Mouse (Mus musculus) layer of hippocampus, postnatal 14 days (tissue): ENCODE results near the gene Stard5. TPM values are rescaled to one million over a fixed set of nuclear protein-coding genes. Genes with fewer than 3 reads are reported as not detected.

Experiments
- DNase-seq, 2 experiments: peaks; one replicate each; pipeline ENCODE4 v3.0.0; 2021 to 2022; ENCODE audit warnings: low spot score in 2 of 2, mixed read lengths in 1 of 2
- long read RNA-seq, 2 experiments: library from polyadenylated mRNA; stranded (forward); transcript quantifications; one replicate each; pipeline ENCODE4 v2.0.0; 2021
- total RNA-seq, 2 experiments: library from RNA; stranded (reverse); gene quantifications; 2 replicates each; pipeline ENCODE4 v1.2.3; 2021

Gene Stard5
- total RNA-seq: 10 to 100 TPM; 17.6 to 18.5 TPM
- long read RNA-seq, experiment 1, transcript Stard5-201 (6 exons, 2,483 nt): major isoform, 11 of 15 reads
- long read RNA-seq, experiment 1, partial matches to known transcripts: 1 of 15 reads
- long read RNA-seq, experiment 1, other reads (novel, unspliced or antisense): 3 of 15 reads
- long read RNA-seq, experiment 2, transcript Stard5-201 (6 exons, 2,483 nt): major isoform, 11 of 15 reads
- long read RNA-seq, experiment 2, partial matches to known transcripts: 1 of 15 reads
- long read RNA-seq, experiment 2, other reads (novel, unspliced or antisense): 3 of 15 reads

DNA sequence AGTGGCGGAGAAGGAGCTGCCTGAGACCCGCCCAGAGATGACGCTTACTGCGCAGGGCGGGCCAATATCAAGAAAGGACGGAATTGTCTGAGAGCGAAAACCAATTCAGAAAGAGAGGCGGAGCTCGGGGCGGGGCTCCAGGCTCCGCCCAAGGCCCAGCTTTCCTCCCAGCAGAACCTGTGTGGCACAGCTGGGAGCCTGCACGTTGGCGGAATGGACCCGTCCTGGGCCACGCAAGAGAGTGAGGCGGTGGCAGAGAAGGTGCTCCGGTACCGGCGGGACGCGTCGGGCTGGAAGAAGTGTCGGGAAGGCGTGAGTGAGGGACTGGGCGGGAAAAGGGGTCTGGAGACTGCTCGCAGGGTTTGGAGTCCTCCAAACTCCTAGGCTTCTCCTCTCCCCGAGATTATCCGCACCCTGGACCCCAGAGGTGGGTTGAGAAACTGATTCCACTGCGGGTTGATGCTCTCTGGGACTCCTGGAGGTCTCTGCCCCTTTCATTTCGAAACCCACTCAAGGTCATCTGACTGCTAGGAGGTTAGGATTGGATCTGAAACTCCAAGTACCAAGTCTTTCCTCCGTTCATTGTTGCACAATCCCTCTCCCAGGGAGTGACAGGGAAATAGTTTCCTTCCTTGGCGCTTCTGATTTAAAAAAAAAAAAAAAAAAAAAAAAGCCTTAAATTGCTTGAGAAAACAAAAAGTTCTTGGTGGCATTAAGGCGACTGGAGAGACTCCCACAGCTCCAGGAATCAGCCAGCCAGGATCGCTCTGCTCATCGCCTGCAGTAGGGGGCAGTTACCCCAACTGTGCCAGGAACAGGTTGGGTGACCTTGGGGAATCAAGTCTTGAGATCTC, at the start of gene Stard5:
Gene Stard5, plus strand, starts transcription at position 132 of the 854 bp plus-strand sequence.
- peak; percentile 81 to 93 for DNase-seq

DNA sequence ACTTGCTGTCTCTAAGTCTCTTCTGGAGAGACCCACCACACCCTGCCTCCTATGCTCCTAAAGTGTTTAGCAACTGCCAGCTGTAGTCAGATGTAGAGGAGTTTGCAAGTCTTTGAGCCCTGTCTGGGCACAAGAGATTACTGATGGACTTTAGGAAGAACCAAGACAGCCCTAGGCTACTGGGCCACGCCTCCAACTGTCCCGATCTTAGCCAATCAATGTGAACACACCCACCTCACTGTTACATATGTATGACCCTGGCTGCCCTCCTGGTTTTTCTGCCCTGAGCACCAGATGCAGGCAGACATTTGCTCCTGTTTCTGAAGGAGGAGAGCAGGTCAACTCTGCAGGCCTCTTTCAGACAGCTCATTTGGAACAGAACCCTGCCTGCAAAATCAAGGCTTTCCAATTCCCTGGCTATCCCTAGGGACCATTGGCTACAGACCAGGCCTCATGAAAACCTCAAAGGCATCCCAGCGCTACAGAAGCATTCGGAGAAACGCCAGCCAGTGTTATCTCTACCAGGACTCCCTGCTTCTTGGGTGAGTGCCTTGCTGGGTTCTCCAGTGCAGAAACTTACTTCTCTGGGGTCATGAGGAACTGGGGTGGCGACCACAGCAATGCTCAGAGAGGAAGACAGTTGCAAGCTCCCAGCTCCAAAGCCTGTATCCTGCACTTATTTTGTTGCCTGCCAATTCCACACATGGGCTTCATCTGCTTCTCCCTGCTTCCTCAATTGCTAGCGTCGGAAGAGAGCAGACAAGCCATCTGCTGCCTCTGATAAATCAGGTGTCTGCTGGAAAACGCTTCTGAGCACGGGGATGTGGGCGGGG, 46.9 kb upstream of the Stard5 start, which contains the start of gene Tmc3:
Gene Tmc3, plus strand, starts transcription at position 289 of the 833 bp plus-strand sequence.
- peak; percentile 49 to 74 for DNase-seq

DNA sequence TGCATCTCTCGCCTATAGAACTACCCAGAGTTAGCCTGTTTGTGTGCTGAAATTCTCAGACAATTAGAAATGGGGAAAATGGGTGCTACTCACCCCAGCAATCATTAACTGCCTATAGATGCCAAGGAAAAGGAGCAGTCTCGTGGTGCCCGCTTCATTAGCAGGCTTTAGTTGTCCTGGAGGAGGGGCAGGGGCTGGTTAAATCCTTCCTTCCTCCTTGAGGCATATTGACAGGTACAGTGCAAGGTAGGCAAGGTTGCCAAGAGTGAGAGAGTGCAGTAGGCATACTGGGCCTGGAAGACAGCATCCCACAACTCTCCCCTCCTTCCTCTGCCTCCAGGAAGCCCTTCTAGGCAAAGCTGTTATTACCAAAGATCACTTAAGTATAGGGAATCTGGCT, 37.7 kb upstream of the Stard5 start:
- DNase-seq: no peak

DNA sequence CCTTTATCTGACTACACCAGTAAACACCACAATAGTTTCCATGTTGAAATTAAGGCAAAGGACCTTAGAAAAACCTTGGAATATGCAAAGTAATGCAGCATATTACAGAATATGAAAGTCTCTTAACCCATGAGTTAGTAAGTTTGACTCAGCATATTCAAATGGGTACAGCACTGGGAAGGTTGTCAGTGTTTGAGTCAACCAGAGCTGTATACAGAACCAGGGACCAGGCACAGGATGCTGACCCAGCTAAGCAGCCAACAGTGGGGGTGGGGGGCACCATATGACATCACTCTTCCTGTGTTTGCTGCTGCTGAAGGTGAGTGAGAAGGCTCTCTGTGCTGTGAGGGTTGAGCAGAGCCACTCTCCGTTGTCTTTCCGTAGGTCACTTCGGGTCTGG, 34.7 kb upstream of the Stard5 start:
- DNase-seq: no peak

DNA sequence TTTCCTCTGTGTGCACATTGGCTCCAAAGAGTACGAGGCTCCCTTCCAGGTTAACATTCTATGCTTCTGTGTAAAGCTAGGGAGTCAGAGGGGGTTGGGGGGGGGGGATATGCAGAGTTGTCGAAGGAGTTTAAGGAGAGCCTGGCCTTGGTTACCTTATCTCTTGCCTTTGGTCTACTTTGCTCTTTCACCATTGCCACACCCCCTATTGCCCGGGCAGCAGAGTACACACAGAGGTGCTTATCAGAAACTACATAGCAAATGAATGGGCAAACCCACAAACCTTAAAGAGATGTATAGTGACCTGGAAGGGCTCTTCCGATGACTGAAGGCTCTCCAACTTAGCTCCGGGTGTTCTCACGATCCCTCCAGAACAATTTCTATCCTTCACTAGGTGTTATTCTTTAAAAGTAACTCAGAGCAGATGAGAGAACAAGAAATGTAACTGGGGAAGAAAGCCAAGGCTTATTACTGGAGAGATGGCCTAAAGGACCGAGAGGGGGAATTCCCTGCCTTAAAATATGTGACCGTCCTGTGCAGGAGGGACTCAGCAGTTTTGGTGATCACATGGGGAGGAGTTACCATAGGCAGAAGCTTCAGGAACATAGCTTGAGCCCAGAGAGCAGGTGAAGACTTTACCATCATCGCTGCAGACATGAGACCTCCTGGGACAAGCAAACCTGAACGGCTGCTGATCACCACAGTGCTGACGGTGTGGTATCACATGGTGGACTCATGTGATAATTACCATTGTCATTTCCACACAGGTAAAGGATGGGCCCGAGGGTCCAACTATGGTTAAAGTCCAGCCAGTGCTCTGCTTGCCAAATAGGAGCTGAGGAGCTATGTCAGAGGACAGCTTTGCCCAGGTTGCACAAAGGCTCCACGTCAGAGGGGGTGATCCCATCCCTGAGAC, 32.5 kb upstream of the Stard5 start:
- no peak for DNase-seq

DNA sequence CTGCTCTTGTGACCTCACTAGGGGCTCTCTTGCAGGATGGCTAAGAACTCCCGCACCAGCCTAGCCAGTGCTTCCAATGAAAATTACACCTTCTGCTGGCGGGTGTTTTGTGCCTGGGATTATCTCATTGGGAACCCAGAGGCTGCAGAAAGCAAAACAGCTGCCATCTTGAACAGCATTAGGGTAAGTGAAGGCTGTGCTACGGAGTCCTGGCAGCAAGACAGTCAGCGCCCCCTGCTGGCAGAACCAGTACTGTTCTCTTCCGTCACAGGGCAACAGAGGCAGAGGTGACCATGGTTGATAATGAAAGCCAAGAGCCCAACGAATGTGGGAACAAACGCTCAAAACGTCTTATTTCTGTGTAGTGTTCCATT, 31.9 kb upstream of the Stard5 start:
- peak in 1 of 2 experiments; percentile 12 for DNase-seq

DNA sequence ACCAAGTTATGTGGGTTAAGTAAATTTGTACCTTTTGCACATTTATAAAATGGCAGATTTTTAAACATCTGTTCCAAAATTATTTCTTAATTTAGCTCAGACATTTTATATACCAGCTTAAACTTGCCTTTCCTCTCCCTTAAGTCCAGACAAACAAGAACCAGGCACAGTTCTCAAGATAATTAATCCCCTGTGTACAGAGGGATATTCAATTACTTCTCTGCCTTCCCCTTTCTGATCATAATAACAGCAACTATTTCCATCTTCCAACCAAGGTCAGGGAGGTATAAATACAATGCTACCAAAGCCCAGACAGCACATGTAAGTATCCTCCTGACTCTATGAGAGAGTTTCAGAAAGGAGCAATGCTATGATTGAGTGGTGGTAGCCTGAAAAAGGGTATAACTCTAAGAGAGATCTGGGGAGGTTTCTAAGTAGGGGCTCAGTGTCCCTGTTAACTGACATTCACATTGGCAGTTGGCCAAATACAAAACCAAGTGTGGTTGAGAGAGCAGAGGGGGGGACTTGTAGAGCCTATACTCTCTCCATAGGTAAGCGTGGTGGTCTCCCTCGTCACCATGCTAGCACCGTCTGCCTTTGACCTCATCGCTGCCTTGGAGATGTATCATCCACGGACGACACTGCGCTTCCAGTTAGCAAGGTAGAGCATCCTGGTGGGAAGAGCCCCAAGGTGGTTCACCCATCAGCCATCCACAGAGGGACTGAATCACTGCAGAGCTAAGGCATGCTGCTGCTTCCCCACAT, 27.4 kb upstream of the Stard5 start:
- no peak for DNase-seq

DNA sequence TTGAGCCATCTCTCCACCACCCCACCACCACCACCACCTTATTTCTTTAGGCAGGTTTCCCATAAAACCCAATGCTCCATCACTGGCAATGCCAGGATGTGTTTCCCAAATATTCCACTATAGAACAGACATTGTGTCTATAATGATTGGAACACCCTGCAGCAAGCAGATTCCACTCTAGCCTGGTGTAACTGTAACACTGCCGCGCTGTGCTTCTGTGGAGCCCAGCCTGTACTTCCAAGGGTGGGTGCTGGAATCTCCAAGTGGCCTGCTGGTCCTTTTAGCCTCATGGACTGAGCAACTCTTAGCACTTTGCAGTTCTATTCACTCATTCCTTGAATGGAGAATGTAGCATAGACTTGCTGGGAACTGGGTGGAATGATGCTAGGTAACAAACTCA, 25.0 kb upstream of the Stard5 start:
- no peak for DNase-seq

DNA sequence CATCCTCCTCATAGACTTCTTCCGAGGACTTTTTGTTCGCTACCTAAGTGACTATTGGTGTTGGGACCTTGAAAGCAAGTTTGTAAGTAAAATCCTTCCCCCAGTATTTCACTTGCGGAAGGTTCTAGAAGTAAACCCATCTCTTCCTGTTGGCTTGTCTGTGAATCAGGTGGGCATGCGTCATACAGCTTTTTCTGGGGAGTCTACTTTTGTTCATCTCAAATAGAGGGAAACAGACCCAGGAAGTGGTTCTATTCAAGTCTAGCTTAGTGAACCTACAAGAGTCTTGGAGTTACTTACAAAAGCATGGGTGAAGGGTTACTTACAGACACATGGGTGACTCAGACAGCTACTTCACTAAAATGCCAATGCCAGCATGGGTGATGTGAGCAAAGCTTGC, 21.9 kb upstream of the Stard5 start:
- DNase-seq: no peak

DNA sequence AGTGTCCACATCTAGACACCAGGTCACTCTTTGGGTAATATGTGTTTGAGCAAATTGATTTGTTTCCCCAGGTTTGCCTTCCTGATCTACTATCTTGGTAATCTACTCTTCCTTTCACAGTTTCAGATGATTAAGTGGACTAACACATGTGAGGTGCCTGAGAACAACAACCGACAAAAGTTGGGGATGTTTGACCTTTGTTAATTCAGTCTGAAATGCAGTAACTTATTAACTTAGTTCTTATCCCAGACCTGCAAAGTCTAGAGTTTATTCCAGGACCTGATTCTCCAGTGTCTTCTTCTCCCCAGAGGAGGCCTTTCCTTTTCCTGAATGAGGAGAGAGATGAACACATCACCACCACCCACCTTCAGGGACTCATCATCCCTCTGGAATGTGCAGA, 19.9 kb upstream of the Stard5 start:
- no peak for DNase-seq

DNA sequence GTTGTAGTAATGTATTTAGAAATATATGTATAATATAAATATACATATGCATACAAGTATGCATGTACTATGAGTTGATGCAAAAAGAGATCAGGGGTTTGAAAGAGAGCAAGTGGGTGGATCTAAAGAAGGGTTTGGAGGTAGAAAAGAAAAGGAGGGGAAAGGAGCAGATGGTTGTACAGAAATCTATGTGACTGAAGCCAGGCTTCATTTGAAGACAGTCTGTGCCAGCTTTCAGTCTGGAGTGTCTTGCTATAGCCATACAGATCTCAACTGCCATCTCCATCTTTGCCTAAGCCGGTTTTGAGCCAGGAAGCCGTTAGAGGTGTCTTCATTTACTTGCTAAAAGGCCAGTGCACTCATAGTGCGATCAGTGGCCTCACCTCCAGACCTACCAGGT, 16.5 kb upstream of the Stard5 start:
- no peak for DNase-seq

DNA sequence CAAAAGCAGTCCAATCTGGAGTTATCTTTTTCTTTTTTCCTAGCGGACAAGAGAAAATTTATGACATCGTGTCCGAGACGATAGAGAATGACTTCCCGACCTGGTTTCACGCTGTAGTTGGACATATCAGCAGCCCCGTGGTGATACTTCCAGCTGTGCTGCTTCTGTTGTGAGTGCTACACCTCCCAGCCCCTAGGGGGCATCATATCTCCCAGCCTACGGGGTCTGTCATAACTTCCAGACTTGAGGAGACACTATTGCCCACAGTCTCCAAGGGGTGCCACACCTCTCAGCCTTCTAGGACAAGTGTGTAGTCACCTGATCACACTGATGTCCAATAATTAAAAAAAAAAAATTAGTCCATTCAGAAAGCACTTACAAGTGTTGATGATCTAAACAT, 15.9 kb upstream of the Stard5 start:
- DNase-seq: no peak

DNA sequence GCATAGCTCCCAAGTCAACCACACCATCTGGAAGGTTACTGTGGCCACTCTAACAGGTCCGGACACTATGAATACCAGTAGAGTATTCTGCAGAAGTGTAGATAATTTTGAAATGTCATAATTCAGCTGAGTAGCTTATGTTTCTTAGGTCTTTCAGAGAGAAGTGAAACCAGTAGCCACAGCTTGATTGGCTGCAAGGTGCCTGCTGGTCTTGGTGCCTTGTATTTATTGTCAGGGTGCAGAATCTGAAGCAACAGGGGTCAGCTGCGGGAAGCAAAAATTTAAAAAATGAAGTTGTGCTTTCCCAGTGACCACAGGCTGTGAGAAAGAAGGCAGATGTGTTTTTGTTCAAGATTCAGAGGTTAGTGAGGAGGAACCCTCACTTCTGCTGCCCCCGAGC, 15.5 kb upstream of the Stard5 start:
- no peak for DNase-seq

DNA sequence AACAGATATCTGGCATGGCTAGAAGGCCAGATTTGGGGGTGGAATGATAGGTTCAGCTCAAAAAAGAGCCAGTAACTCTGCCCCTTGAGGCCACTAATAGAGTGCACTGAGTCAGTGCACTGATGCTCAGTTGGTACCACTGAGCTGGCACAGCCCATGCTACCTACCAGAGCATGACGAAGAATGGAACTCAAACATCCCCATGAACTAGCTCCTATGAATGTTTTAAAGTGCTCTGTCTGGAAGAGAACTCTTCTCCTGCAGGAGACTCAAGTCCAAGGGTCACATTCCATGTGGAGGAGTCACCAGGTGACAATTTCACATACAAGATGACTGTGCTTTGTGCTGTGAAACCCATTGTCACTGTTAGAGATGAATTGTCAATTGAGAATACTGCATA, 13.1 kb upstream of the Stard5 start:
- no peak for DNase-seq

DNA sequence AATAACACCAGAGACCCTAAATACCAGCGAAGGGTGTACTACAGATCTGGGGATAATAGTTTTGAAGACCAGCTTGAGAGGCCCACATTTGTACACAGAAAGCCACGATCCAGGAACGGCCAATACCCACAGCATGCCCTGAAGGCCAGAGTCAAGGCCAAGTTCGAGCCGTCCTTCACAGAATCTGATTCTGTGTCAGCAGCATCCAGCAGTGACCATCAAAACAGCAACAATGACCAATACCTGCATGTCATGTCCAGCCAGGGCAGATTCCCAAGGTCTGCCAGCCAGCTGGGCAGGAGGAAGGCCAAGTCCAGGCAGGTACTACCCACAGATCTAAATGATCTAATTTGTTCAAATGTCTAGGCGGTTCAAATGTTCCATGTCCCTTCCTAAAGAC, 9.2 kb upstream of the Stard5 start:
- no peak for DNase-seq

DNA sequence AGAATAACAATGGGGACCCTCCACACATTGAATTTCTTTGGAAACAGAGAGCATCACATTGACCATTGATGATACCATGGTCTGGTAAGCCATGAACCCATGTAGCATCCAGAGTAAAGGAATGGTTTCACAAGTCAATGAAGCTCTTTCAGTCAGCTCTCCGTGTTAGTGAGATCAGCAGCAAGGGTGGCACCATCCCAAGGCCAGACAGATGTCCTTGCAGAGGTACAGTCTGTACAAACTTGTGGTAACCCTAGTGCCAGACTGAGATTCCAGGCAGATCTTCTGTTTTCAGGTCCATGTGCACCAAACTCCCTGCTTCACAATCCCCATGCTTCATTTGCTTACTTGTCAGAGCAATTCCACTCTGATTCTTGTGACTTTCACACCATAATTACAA, 7.7 kb upstream of the Stard5 start:
- DNase-seq: no peak

DNA sequence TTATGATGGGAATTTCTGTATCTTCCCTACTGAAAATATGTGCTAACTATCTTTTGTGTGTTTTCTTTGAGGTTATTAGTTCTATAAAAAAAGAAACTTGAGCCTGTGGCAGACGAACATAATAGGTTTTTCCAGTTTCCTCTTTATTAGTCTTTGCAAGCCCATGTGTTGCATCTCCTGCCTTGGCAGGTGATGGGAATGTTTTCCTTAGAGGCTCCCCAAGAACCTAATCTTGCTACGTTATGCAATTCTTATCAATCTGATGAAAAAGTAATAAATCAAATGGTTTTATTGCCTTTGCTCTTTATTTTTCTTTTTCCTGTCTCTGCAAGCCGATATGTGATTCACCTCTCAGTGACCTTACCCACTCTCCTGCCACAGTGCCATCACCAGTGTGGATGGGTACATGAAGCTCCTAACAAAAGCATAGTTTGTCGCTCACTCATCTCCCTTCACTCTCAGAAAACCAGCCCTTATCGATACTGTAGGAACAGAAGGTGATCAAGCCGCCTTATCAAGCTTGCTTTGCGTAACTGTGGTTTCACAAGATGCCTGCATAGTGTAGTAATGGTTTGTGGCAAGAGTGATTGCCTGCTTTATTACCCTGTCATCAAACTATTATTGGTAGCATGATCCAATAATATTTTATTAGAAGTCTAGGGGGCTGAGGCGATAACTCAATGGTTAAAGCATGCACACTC, 5.1 kb upstream of the Stard5 start:
- DNase-seq: no peak

DNA sequence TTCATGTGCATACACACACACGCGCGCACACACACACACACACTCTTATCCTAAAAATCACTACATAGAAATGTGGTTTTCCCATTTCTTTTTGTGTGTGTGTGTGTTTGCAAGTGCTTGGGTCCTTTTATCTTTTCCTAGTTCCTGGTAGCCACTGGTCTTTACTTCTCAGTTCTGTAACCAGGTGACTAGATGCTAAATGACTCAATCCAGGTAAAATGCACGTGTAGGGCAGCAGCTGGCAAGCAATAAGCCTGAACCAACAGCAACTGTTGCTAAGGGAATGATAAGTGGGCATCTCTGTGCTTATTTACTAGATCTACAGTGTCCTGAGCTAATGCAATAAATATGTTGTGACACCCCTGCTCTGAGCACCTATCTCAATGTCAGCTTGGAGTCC, 4.4 kb upstream of the Stard5 start:
- DNase-seq: no peak
